Mouse (Mus musculus) retina, postnatal 1 day (tissue): ENCODE measurements around the gene Rpl31.

ENCODE experiments used
- DNase-seq: peaks from one replicate; pipeline ENCODE4 v3.0.0-alpha.2; 2012

Gene Rpl31

DNA sequence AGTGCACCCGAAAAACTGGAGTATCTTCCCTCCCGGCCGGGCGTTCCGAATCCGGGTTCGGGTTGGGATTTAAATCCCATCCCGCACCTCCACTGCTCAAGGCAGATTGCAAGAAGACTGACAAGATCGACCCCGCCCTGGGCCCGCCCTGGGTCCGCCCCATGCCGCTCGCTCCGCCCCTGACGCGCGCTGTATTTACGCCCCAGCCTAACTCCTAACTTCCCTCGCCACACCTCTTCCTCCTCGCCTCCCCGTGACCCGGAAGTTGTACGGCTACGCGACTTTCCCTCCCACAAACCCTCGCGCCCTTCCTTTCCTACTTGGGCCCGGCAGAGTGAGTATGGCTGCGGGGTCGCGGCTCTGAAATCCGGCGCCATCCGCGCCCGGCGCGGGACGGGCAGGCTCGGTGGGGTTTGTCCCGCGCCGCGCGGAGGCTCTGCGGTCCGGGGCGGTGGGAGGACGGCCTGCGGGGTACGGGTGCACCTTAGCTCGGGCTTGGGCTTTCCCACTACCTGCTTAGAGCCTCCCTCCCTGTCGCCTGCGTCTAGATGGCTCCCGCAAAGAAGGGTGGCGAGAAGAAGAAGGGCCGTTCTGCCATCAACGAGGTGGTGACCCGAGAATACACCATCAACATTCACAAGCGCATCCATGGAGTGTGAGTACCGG, at the start of gene Rpl31:
Rpl31 (plus strand) TSS at position 242 of the 666 bp plus-strand sequence.
- DNase-seq, result peak; percentile 98

DNA sequence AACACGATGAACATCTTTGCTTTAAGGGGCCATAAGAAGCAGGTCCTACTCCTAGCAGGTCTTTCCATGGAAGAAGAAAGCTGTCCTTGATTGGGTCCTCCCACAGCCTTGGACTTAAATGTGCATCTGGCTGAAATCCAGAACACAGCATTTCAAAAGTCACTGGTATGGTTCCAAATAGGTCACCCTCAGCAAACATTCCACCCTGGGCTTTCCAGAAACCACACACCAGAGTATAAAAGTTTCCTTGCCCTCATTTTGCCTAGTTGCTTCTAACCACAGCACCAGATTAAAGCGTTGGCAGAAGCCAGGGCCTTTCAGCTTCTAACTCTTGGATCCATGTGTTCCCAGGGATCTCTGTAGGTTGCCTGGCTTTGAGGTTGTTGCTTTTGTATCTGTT, 49.7 kb upstream of the Rpl31 start:
- DNase-seq, result no peak

DNA sequence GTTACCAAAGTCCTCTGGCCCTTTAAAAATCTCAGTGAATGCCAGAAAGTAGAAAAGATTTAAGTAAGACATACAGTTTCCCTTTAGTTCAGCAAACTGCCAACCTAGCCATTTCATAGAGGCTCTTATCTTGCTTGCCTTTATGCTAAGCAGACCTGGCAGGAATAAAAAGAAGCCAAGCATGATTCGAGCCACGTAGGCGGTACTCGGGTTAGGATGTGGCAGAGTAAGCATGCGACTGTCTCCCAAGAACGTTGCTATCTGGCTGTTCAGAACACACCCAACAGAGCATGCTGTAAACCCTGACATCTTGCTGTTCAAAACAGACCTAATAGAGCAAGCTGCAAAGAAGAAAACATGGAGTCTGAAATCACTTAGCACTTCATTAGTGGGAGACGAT, 48.8 kb upstream of the Rpl31 start:
- no peak for DNase-seq

DNA sequence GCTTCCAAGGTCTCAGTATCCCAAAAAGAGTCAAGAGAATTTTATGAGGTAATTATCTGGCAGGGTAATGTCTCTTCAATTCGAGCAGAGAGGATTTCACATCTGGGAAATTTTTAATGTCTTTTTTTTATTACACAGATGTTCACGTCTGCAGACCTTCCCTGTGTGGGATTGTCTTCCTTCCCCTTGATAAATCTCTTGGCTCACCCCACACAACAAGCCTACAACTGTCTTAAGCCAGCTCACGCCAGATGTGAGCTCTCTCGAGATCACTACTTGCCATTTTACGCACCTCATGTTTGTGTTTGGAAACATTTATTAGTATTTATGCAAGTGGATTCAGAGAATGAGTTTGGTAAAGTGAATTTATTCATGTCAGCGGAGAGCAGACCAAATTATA, 45.7 kb upstream of the Rpl31 start:
- DNase-seq, result no peak

DNA sequence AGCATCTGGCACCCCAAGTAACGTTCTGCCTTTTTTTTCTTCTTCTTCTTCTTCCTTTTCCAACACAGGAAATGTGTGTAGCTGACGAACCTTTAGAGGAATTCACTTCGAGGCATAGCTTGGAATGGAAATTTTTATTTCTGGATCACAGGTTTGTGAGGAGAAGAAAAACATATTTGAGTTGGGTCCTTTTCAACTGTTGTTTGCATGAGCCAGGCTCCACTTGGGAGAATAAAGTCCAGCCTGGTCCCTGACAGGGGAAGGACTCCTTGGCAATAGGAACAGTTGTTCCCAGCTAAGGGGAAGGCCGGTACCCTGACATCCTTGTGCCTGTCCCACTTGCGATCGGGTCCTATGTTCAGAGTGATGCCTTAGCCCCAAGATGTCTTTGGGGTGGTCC, 42.4 kb upstream of the Rpl31 start:
- DNase-seq, result no peak

DNA sequence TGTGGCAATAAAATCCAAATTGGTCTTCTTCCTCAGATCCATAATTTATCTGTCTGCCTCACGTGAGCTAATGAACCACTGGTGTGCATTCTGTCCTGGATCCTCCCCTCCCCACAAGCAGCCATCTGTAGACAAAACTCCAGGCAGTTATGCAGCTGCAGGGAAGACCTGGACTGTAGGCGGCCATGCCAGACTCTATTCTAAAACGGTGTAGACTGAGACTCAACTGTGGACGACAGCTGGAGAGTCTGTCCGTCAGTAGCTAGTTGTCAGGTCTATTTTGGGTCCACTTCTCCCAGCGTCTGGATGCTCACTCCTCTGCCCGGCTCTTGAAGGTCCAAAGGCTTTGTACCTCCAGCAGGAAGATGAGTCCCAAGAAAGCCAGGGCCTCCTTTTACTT, 40.1 kb upstream of the Rpl31 start:
- DNase-seq, result no peak

DNA sequence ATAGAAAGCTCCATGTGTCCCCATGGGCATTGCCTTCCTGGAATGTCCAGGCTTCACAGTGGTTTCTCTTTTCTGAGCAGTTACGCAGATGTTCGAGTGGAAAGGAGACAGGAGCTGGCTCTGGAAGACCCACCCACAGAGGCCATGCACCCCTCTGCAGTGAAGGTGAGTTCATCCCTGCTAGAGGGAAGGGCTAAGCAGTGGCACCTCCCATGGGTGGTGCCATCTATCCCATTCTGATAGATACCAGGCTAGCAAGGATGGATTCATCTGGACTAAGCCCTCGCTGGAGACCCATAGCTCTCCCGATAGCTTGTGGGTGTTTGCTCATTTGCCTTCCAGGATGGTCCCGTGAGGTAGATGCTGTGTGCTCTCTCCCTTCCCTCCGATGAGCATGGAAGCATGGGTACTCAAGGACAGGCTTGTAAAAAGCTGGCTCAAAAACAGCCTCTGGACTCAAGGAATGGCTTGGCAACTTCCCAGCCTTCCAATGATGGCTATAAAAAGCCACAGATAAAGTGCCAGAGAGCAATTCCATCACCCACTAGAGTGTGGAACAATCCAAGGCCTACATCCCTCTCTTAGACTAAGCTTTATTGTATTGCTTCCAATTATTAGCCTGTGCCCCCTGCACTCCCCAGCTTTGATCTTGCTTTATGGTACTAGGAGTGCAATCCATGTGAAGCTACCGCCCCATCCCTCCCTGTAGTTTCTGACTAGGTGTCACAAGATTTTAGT, 36.6 kb upstream of the Rpl31 start:
- DNase-seq, result no peak

DNA sequence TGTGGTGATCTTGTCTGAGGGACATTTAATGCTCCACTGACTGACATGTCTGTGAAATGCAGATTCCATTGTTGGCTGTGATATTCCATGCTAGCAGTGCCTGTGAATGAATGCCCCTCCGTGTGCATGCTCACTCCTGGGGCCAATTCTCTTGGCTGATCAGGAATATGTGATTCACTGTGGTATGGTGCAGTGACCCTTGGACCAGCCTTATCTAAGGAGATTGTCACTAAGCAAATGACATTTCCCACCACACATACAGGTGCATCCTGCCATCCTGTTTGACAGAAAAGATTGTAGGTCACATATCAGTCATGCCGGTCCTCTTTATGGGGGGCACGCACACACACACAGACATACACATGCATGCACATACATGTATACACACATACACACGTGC, 35.2 kb upstream of the Rpl31 start:
- no peak for DNase-seq

DNA sequence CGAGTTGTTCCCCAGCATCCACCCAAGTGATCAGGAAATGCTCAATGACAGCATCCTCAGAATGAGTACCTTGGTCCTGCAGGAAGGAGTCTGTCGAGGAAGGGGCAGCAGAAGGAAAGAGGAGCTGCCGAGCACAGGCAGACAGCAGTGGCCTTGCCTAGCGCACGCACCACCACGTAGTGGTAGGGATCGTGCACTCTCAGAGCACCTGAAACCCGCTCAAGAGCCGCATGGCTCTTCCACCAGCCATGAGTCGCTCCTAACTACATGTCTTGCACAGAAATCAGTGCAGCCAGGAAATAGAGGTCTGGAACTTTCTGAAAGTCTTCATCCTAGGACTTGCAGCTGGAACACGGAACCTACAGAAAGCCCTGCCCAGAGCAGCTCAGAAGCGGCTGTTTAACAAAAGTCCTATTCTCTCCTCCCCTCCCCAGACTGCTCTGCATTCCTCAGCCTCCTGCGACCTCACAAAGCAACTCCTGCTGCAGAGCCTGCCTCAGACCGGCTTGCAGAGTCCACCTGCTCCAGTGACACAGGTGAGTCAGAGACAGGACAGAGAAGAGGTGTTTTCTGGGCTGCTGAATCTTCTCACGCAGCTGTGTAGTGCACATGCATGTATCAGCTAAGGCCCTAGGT, 32.0 kb upstream of the Rpl31 start:
- no peak for DNase-seq

DNA sequence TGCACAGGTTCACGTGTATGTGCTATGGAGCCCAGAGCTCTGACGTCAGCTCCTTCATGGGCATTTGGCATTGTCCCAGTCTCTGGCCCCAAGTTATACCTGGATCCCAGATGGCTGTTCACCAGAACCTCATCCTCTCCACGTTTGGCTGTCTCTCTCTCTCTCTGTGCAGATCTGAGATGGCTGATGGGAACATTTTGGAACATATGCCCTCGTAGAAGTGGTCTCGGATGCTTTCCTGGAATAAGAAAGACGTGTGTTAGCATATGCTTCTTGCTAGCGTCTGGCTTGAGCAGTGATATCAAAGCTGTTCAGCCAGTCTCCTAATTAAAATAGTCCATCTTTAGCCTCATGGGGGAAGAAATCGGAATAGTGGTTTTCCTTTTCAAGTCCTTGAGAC, 30.9 kb upstream of the Rpl31 start:
- DNase-seq, result no peak

DNA sequence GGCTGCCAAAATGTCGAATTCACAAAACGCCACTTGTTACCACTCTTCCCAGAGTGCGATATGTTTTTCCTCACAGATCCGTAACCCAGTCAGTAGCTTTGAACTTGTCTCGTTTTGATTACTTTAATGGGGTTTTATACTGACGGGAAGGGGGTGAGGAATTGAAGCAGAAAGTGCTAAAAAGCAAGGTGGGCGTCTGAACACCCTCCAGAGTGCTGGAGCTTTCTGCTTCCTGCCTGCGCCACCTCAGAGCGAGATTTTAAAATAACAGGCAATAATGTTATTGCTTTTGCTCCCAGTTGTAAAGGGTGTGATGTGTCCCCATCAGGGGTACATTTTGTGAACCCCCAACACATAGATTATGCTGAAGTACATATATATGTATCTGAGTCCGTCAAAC, 28.8 kb upstream of the Rpl31 start:
- DNase-seq, result no peak

DNA sequence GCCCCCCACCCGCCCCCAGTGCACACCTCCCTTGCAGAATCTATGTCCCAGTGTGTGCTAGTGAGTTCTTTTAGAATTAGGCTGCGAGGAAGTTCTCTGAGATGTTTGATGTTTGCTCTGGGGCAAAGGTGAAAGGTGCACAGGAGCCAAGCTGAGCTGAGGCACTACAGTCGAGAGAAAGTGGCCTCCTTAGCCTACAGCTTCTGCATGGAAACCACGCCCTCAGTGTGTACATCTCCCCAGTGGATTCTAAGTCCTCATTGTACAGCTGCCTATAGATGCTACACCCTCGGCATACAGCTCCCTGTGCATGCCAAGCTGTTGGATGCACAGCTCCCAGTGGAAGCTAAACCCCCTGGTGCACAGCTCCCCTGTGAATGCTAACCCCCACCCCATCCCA, 28.2 kb upstream of the Rpl31 start:
- DNase-seq, result no peak

DNA sequence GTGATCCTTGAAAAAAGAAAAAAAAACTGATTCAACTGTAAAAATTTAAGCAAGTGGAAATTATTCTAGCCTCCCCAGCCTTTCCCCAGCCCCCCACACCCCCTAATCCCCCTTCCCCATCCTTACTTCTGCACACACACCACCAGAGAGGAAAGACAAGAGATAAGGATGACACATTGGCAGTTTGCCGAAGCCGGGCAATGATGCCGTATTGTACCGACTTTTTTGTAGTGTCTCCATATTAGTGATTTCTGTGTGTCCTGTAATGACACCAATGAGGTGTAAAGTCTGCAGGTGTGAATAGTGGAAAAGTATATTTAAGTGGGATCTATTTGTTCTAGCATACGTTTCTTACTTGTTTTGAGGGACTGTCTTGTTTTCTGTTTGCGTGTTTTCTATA, 27.5 kb upstream of the Rpl31 start:
- no peak for DNase-seq

DNA sequence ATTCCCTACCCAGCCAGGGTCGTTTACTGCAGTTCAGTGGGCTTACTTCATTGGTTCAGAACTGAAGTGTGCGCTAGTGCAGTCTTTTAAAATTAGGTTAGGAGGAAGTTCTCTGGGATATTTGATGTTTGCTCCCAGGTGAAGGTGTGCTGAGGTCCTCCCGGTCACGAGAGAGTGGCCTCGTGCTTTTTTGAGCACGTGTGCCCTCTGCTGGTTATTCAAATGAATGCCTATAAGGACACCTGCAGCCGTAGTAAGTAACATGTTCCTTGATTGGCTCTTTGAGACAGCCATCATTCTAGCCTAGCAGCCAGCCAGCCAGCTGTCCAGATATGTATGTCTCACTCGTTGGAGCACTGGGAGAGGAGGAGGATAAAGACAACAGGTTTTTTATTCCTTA, 27.0 kb upstream of the Rpl31 start:
- peak; percentile 78 for DNase-seq

DNA sequence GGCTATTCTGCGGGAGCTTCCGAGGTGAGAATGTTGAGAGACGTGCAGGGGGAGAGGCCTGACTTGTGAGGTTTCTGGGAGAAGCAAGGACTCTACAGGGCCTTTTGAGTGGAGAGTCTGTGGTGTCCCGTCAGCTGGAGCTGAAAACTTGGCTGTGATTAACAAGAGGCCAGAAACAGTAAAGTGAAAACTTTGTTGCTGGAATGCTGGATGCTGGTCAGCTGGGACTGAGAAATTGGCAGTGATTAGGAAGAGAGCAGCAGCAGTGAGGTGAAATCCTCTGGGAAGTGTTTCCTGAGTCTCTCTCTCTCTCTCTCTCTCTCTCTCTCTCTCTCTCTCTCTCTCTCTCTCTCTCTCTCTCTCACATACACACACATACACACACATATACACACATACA, 25.8 kb upstream of the Rpl31 start:
- no peak for DNase-seq

DNA sequence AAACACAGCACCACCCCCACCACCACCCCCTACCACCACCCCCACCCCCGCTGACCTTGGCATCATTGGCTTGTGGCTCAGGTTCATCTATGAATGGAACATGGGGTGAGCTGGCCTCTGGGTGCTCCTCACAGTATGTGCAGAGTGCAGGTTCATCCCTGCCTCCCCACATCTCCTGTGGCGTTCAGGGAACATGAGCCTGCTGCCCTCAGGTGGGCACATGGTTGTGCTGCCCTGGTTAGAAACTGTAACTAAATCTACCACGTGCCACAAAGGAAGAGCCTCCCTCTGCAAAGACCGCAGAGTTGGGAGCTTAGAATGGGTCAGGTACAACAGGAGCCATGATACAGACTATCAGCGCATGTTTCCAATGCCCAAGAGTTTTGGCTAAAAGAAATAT, 24.4 kb upstream of the Rpl31 start:
- DNase-seq, result no peak

DNA sequence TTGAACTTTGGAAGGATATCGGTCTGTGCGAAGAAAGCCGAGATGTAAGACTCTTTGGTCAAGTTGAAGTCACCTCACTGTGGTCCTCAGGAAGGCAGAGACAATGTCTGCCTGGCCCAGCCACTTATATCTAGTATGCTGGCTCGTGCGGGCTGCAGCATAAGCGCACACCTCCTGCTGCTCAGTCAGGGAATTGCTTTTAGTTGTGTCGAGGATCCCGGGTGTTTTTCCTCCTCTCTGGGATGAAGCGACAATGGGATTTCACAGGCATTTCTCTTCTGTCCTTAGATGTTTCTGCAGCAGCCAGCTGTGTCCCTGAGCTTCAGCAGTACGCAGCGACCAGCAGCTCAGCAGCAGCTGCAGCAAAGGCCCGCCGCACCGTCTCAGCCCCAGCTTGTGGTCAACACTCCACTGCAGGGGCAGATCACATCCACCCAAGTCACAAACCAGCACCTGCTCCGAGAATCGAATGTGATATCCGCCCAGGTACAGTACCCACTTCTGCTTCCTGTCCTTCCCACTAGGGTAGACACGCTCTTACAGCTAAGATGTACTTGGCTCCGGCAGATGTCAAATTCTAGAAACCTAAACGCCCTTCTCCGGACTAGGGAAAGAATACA, 22.6 kb upstream of the Rpl31 start:
- DNase-seq, result peak; percentile 35

DNA sequence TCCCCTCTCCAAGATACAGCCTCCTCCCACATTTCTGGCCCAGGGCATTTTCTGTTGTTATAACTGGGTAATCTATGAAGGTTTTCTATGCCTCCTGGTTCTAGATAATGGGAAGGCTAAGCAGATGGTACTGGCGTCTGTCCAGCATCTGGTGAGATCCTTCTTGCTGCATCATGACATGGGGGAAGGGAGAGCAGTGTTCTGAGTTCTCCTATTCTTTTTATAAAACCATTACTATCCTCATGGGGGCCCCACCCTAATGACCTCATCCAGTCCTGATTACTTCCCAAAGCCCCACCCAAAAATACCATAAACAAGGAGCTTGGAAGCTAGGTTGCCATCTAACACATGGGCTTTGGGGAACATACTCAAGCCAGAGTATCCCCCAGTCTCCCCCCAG, 18.6 kb upstream of the Rpl31 start:
- peak; percentile 33 for DNase-seq

DNA sequence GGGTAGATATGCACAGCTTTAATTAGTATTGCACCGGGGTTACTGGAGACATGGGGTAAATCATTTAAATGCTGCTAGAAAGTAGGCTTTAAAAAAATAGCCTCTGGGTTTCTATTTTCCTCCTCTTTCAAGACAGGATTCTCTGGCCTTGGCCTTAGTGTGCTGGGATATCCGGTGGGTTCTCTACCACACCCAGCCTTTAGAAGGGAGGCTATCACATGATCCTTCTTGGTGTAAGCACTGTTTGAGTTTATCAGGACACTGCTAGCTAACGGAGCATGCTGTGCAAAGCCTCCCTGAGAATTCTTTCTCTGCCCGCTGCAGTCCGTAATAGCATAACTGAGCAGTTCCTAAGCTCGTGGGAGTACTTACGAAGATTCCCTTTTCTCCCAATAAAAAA, 18.2 kb upstream of the Rpl31 start:
- no peak for DNase-seq

DNA sequence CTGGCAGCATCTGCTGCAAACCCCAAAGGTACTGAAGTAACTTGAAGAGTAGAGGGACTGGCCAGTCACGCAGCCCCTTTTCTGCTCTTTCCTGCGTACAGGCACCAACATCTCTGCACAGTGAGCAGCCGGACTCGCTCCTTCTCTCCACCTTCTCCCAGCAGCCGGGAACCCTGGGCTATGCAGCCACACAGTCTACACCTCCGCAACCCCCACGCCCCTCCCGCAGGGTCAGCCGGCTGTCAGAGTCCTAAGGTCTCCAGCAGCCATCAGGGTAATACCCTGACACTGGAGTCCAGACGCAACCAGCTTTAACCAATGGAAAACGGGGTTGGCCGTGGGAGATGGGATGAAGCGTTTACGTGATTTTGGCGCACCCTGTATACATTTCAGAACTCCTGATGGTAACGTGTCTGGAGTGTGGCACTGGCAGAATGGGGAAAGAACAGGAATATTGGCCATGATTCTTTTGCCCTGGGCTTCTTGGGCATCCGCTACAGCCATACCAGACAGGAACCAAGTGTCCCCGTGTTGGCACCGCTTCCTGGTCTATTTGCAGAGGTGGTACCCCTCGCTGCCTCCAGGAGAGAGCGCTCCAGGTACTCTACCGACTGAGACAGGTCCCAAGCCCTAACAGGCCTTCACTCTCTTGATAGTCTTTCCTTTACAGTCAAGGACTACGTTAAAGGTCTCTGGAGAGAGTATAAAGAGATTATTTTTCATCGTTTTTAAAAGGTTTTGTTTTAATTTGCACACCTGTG, 5.7 kb upstream of the Rpl31 start:
- DNase-seq, result peak; percentile 25

DNA sequence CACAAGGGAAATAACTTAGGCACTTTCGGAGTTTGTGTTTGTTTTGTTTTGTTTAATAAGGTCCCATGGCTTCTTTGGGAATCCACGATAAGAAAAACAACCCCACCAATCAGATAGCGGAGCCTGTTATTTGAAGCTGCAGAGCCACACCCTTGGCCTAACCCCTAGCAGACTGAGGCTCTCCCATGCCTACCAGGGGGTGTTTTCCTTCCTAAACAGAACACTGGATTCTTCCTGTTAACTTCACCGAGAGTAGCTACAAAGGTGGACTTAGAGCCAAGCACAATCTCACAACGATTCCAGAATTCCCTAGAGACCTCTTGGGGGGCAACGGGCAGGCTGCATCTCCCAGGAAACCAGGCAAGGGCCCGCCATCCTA, 5.1 kb upstream of the Rpl31 start:
- DNase-seq, result no peak

DNA sequence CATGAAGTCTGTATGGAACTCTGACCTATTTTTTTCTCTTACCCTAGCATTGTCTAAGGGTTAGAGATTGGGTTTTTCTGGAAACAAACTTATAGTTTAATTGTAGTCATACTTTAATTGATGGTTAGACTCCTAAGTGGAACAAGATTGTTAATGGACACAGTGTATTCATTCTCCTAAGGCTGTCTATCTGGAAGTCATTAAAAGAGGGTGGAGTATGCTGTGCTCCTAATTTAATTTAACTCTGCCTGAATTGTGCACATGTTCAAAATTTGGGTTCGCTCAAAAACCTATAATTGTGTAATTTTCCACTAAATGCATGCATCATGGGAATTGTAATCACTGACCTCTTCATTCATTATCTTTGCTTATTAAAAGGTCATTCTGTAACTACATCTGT, 2.1 kb upstream of the Rpl31 start:
- no peak for DNase-seq

DNA sequence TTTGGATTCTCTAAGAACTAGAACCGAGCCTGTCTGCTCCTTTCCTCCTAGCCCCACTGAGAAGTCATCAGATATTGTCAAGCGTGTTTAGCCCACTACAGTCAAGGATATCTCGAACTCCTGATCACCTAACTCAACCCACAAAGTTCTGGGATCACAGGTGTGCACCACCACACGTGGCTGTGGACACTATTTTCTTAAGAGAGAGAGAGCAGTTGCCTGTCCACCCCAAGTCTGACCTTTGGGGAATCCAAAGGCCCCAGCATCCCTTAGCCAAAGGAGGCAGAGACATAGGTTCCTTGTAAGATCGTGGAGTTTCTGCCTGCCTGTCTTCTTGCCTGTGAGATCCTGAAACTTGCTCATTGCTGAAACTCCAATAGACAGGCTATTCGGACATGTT, 597 bp upstream of the Rpl31 start:
- DNase-seq, result peak; percentile 11
